Mouse (Mus musculus) adrenal gland, postnatal 10 days (tissue): ENCODE results near the gene Galnt2. TPM values are rescaled to one million over a fixed set of nuclear protein-coding genes. Genes with fewer than 3 reads are reported as not detected.
A peak's percentile ranks its signal among the peaks of the same experiment; 100 is the strongest.

Source experiments
- DNase-seq: peaks from one replicate; pipeline ENCODE4 v3.0.0; 2021; ENCODE audit warnings: mixed read lengths
- total RNA-seq, 2 experiments: library from RNA; stranded (reverse); gene quantifications; 2 replicates each; pipeline ENCODE4 v1.2.3; 2021

Gene Galnt2
- total RNA-seq, 2 experiments from 2014 or later = 60.1 to 67.6 TPM

DNA sequence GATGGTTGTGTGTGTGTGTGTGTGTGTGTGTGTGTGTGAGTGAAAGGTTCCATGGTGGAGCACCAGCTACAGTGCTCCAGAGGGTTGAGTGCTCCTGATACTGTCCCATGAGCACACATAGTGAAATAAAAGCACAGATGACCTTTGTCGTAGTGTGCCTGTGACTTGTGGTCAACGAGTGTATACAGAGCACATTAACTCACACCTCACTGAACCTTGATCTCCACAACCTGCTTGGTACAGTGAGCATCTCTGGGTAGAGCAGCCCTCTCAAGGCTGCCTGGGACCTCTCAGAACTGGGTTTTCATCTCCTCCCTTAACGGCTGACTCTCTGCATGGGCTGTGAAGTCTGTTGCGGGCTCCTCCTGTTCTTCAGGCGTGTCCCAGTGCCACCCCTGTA, 60.5 kb downstream of the Galnt2 start:
- no peak for DNase-seq

DNA sequence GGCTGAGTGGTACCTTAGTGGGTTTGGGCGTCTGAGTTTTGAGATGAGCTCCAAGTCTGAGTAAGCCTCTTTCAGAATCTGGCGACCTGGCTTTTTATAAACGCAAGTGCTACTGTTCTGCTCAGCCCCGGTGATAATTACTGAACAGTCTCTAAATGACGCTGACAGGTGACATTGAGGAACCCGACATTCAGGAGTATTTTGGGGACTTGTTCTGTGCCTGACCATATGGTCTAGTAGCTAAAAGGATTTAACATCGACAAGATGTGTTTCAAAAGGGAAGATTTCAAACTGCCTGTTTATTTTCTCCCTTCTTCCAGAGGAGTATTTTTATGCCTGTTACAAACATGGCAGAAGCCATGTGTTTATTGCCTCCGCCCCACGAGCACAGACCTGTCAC, 61.8 kb downstream of the Galnt2 start:
- no peak for DNase-seq

DNA sequence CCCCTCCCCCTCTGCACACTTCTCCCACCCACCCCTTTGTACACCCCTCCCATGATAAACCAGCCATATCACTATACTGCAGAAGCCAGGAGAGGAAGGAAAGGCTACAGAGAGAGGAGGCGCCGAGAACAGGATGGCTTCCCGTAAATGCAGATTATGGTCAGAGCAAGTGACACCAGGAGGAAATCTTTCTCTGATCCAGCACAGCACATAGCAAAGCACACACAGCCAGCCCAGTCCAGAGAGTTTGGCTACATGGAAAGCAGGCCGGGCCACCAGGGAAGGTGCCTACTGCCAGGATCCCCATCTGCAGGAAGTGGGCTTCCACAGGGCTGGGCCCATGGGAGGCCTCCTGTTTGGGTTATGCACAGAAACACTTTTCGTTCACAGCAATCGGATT, 63.2 kb downstream of the Galnt2 start:
- no peak for DNase-seq

DNA sequence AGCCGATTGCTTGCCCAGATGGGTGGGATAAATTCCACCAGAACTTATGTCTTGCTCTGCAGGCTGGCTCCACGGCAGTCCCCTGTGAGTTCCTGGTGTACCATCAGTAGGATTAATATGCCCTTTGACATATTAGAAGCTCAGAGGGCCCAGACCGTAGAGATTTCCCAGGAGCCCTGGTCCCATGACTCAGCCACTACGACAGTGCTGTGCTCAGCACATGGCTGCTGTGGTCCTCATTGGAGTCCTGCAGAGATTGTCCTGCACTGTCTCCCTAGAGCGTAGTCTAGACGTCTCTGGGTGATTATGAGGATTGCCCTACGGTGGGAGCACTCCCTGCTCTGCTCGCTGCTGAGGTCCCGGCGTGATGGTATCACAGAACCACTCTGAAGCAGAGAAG, 63.7 kb downstream of the Galnt2 start:
- peak; percentile 40 for DNase-seq

DNA sequence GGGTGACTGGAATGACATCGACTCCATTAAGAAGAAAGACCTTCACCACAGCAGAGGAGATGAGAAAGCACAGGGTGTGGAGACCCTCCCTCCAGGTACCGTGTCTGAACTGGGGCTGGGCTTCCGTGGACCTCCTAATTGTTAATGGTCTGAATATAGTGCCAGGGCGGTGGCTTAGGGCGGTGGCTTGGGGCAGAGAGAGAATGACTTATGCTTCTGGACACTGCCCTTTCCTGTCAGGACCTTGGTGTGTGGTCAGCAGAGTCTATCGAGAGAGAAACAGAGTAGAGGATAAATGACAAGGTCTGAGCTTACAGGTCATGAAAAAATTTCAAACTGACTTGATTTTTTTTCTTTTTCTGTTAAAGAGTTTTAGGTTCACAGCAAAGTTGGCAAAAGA, 64.2 kb downstream of the Galnt2 start:
- no peak for DNase-seq

DNA sequence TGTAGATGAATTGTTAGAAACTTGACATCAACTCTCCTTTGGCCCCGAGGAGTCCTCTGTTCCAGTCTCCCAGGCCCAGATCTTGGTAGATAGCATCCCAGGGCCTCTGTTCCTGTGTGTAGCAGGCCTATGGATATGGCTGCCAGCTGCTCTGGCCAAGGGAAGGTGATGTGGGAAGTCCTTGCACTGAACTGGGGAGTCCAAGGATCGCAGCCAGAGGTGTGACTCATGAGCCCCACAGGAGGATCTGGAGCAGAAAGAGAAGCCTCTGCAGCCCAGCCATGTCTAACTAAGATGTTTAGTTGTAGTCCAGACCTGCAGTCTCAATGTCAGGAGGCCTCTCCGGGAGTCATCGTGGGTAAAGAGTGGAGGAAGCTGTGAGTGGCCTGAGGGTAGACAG, 70.3 kb downstream of the Galnt2 start:
- peak; percentile 33 for DNase-seq

DNA sequence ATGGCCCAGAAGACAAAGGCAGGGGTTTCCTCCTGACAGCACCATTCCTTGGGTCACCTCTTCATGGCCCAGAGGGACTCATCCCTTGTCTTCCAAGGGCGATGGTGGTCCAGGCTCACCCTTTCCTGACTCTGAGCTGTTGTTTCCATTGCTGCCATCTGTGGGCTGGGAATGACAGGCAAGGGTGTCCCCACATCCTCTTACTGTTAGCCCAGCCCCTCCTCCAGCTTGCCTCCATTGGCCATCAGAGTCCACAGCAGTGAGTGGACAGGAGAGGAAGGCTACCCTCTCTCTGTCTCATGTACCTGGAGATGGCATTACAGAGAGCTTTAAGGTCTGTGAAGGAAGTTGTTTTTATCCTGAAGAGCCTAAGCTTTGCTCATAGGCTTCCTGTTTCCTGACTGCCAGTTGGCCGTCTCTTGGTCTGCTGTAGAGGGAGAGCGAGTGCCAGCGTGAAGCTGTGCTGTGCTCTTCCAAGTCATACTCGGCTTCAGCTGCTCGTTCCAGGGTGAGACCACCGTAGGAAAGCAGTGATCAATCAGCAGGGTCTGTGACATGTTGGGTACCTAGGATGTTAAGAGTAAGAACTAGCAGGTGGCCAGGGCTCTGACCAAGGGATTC, 70.9 kb downstream of the Galnt2 start:
- DNase-seq = no peak

DNA sequence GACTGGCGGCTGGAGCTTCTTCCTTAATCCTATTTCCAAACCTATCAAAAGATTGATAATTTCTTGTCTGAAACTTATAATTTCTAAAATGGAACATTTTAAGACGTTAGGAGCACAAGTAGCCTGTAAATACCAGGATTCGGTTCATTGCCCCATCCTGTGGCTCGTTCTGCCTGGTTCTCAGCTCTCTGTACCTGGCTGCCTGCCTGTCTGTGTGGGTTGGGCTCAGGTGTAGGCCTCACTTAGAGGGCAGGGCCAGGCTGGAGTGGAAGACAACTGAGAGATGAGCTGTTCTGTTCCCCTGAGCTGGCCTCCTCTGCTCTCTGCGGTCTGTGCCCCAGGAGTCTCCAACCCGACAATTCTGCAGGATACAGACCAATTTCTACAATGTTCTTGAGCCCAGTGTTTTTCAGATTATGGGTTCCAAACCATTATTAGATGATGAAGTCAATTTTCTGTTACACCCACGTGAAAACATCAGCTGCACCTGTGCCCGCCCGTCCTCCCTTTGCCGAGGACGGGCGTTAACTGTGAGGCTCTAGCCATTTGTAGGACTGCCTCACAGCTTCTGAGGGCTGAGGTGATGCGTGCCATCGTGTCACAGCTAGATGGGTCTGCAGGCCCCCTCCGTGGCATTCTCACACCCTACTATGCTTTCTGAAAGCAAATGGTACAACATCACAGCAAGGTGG, 72.2 kb downstream of the Galnt2 start:
- no peak for DNase-seq

DNA sequence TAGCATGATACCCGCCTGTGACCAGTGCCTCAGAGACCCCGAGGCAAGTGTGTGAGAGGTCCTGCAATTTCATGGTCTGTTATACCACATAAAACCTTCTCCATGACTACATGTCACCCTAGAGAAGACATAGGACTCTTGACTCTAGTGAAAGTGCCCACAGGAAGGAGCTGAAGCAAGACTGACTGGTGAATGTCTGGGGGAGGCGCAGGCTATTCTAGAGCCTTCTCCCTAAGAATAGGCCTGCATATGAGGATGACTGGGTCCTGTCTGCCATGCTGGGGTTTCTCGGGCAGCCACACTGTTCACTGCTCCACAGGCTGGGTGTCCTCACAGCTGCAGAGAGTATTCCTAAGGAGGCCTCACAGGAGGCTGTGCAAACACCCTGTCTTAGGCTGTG, 73.0 kb downstream of the Galnt2 start:
- no peak for DNase-seq

DNA sequence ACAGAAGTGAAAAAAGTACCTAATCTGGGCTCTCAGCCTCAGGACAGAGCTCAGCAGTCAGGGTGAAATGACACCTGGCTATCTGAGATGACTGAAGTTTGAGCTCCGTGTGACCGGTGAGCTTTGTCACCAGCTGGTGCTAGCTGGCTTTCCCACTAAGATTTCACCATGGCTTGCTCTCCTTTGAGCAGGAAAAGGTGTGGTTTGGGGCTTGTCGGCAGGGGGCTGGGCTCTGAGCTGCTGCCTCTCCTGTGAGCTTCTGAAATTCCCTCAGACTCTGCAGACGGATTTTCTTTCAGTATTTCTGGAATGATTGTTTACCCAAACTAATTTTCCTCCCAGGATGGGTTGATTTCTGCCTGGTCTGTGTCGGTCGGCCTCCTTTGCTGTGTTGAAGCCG, 75.4 kb downstream of the Galnt2 start:
- DNase-seq = no peak

DNA sequence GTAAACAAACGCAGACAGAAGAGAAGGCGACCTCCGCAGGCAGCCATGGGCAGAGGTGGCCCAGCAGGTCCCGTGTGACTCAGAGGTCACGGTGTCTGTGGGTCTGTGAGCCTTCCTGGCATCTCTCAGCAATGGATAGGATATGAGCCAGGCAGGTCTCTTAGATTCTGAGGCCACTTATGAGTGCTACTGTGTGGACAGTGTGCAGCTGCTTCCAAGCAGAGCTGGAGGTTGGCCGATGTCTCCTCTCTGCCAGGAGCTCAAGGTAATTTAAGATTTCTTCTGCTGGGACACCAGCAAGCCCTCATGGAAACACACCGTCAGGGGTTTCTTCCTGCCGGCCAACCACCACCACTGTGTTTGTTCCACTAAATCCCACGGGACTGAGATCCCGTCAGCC, 76.5 kb downstream of the Galnt2 start:
- no peak for DNase-seq

DNA sequence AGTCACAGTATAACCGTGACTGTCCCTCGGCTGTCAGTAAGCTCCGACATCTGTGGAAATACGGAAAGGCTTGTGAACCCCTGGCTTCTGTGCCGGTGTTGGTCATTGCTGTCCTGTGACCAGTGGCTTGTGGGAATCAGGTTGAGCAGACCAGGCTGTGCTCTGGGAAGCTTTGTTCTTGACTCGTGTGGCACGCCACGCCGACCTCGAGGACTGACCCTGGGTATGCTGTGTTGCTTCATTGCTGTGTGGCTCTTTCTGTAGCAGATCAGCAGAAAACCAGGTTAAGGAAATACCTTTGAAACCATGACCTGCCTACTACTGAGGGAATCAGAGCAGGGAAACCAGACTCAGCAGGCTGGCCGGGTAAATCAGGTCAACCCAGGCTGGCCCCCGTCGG, 79.3 kb downstream of the Galnt2 start:
- DNase-seq = peak; percentile 29

DNA sequence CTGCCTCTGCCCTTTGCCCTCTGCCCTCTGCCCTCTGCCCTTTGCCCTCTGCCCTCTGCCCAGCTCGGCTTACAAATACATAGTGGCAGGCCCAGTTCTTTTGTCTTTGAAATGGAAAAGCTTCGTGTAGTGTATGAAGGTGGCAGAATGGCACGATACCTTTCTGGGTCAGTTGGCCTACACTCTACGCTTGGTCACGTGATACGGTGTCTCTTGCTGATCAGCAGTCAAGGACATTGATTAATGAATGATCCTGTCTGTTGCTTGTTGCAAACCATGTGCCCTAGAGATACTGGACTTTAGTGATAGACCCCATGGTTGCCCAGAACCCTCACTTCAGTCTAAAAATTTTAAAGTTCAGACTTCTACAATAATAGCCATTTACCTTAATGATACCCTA, 79.9 kb downstream of the Galnt2 start:
- DNase-seq = no peak

DNA sequence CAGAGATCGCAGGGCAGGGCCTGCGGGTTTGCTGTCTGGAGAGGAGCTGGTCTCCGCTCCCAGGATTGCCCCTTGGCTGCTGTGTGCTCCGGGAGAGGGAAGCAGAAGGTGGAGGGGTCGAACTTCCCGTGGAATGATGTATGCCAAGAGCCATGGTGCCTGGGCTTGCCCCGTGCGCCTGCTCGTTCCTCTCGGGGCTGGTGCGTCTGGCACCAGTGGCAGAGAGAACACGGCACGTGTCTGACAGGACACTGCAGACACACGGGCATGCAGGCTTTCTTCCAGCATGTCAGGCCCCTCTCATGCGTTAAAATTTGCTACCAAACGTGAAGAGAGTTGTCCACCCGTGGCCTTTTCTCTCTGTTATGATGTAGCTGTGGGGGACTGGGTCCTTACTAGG, 80.5 kb downstream of the Galnt2 start:
- no peak for DNase-seq

DNA sequence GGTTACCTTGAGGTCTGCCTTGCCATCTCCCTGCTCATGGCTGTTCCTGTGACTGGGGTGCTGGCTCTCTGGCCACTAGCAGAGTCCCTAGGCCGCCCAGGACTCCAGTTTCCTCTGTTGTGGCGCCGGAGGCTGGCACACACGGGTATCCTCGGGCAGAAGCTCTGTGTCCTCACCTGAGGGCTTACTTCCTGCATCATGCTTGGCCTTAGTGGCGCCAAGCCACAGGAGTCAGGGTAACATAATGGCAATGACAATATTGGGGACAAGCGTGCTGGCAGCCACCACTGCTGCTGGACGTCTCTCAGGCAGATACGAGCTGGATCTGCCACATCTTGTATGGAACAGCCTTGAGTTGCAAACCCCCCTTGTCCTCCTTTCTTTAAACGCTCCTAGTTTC, 81.0 kb downstream of the Galnt2 start:
- peak; percentile 19 for DNase-seq

DNA sequence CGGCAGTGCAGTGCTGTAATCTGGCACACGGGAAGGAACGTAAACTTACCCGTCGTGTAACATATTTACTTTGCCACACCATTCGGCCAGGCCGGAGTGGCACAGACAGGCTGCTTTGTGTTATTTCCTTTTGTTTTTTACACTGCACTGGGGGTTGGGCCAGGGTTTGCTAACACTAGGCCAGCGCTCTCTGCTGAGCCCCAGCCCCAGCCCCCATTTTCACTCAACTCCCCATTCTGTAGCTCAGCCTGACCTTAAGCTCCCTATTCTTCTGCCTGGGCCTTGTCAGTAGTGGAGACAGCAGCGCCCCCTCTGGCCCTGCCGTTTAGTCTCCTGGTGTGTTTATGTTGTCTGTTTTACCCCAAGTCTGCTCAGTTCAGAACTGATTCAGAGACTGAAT, 83.6 kb downstream of the Galnt2 start:
- peak; percentile 29 for DNase-seq

DNA sequence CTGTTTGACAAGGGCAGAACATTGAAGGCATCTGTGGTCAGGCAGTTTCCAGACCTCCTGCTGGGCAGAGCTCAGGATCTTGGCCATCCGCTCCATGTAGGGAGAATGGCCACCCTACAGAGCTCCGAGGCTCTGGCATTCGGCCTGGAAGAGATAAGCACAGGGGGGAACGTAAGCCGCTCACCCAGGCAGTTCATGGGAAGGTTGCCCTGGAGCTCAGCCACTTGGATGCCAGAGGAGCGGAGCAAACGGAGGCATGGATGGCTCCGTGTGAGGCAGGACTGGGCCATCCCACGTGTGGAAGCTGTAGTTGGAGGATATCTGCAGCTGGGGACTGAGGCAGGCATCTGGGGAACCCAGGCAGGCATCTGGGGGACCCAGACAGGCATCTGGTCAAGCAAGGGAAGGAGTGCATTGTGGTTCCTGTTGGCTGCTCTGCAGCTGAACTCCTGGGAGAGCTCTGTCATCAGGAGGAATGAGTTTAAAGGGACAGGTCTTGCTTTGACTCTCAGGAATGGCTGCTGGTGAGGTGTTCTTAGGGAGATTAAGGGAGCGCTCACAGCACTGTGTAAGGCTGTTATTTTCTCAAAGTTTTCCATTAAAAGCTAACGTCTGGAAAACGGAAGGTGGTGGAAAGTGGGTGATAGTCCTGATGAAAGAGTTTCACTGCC, 85.4 kb downstream of the Galnt2 start:
- DNase-seq = peak; percentile 80

DNA sequence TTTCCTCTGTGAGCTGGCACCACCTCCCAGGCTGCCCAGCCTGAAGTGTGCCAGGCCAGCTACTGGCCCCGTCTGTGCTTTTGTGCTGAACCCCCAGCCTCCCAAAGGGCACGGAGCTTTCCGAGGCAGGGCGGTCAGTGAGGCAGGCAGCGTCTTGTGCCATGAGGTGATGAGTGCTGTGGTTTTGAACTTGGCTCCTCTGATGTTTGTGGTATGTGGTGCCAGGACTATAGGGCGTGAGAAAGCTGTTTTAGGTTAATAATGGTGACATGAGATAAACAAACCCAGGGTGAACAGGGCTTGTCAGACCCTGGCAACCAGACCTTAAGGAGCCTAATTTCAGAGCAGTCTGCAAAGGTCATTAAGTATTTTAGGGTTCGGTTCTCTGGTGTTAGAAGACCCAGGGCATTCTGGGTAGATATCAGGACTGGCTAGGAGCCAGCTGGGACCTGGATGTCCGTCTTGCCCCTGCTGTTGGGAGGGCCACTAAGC, 86.0 kb downstream of the Galnt2 start:
- DNase-seq = no peak

DNA sequence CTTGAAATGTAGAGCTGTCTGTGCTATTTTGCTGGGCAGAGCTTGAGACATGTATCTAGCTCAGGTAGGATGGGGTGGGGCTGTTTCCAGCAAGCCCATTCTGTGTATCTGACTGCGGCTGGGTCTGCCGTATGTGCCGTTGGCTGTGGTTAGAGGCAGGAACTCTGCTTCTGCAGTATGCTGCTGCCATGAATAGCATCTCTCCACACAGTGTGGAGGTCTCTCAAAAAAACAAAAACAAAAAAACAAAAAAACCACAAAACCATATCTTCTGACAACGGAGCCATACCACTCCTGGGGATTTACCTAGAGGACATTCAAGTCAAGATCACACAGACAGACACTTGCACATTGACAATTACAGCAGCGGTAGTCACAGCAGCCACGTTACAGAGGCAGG, 86.6 kb downstream of the Galnt2 start:
- no peak for DNase-seq

DNA sequence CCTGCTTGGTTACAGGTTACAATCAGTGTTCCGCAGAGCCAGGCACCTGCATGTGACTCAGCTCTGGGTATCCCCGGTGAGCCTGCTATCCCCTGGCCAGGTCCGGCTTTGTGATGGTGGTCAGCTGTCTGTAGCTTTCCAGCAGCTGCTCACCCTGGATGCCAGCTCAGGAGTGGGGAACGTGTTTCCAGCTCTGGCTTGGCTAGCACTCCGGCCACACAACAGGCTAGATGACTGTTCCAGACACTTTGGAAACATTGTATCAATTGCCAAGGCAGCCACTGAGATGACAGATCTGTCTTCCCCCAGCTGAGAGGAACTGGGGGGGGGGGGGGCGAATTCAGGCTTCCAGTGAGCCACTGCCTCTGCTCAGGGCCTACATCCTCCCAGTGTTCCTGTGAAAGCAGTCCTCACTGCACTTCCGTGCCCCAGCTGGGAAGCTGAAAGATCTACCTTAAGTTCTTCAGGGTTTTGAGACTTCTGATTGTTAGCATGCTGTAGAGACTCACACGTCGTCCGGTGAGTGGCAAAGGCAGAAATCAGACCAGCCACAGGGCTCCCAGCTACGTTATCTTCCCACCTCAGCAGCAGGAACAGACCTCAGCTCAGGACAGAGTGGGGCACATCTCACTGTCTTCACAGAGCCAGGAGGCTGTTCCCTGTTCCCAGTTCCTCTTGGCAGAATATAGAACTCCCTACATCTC, 87.6 kb downstream of the Galnt2 start:
- DNase-seq = no peak

DNA sequence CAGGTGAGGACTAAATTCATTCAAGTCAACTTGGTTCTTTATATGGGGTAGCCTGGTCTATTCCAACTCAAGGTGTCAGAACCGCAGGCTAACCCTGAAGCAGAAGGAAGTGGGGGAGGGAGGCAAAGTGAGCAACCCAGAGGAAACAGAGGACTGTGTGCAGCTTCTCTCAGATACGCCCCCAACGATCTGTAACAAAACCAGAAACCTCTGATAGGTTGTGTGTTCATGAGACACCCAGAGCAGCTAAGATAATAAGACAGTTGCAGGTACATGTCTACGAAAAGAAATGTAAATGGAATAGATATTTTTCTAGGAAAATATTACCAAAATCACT, 88.1 kb downstream of the Galnt2 start:
- DNase-seq = no peak

DNA sequence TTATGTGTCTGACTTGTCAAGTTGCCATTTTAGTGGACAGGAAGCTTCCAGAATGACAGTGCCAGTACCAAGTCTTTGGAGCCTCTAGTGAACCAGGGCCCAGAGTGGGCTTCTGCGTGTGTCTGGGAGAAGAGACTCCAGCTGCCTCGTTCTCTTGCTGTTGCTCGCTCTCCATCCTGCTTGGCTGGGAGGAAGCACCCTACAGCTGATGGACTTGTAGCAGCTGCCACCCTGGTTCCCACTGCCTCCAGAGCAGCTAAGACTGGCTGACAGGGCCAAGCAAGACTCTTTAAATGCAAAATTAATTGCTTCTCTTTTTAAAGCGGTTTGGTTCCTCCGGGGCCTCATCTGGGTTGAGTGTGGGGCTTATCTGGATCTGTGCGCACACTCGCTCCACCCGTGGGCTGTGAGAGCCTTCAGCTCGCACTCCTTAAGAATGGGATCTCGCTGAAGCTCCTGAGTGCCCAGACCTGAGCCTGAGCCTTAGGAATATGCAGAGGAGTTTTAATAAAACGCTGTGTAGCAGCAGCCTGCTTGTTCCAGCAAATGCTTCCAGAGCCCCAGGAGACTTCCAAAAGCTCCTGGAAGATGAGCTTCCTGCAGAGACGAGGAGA, 90.1 kb downstream of the Galnt2 start:
- DNase-seq = no peak

DNA sequence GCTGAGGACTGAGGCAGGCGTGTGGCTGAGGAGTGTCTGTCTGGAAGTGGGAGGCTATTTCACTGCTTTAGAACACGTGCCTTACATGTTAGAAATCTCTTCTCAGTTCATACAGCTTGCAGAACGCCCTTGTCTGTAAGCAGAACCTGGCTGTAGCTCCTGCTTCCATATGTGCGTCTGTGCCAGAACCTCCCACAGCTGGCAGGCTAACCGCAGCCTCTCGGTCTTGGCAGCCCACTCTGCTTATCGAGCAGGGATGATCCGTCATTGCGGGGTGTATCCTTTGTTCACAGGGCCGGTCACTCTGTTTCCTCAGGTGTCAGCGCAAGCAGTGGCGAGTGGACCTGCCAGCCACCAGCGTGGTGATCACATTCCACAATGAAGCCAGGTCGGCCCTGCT, 92.2 kb downstream of the Galnt2 start:
- no peak for DNase-seq
